18 mouse cellular contexts compared by ENCODE assay signal in the genomic region with DNA sequence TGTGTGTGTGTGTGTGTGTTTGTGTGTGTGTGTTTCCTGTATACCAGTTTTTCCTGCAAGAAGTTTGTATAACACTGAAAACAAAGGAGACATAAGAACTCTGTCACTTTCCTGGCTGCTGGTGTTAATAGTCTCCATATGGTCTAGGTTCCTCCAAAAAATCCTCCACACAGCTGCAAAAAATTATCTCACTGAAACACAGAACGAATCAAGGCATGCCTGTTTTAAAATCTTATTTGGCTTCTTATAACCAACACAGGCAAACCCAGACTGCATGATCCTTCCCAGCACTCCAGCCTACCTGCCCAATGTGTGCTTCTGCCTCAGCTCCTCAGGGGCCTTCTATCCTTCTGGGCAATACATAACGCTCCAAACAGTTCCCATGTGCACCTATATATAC. TPM values are rescaled to one million over a fixed set of nuclear protein-coding genes. Genes with fewer than 3 reads are reported as not detected.
DNase-seq lines count a peak whose midpoint lies in the region; ATAC-seq and TF ChIP-seq lines count a peak whose summit lies in the region.
"Had no signal": no experiment of that assay in that cellular context is flagged by ENCODE, and none has a peak within 500 bp of the region (broad histone marks: within the 10 kb centered on the region; RNA-seq: fewer than 3 reads in every experiment).

No protein-coding gene starts in this region.

- no peak for TF ChIP-seq CTCF in kidney, postnatal 0 days (IDR thresholded peaks at IDR 0.05; ENCODE audit: low read depth)
- TF ChIP-seq CTCF in layer of hippocampus, adult 2 months (conservative IDR thresholded peaks at IDR 0.05) = no peak

- ATAC-seq in kidney, postnatal 0 days (replicated peaks; ENCODE audit: low FRiP score, low read depth) = no peak
- peak; percentile 61; the same call in 1 of the 2 replicates for ATAC-seq in embryonic facial prominence, embryonic 15.5 days (ENCODE audit: insufficient number of reproducible peaks, low FRiP score, low TSS enrichment, low read depth)
- ATAC-seq in limb, embryonic 14.5 days (ENCODE audit: low FRiP score, low read depth) = peak; percentile 28; the same call in 1 of the 2 replicates
- ATAC-seq: forebrain, postnatal 0 days; liver, postnatal 0 days had no signal

- 76% methylated on average over 2 of the region's 2 CpGs for WGBS in kidney, postnatal 0 days
- 30% methylated on average over 2 of the region's 2 CpGs for WGBS in embryonic facial prominence, embryonic 10.5 days
- WGBS in embryonic facial prominence, embryonic 15.5 days = 18% methylated on average over 2 of the region's 2 CpGs
- WGBS in limb, embryonic 14.5 days = 27% methylated on average over 2 of the region's 2 CpGs

- TF ChIP-seq POLR2A in limb, embryonic 14.5 days (IDR thresholded peaks at IDR 0.05; ENCODE audit: borderline replicate concordance, extremely low read depth, insufficient read depth, insufficient read length) = no peak

- peaks cover 3% of the 10 kb centered on the region; the same call in 1 of the 2 replicates for H3K36me3 ChIP-seq in kidney, postnatal 0 days (ENCODE audit: insufficient read depth, low read length)
- H3K36me3 ChIP-seq in embryonic facial prominence, embryonic 10.5 days (replicated peaks) = peaks cover 6% of the 10 kb centered on the region
- H3K36me3 ChIP-seq in embryonic facial prominence, embryonic 15.5 days = peaks cover 3% of the 10 kb centered on the region
- peaks cover 14% of the 10 kb centered on the region; the same call in 1 of the 2 replicates for H3K36me3 ChIP-seq in limb, embryonic 14.5 days (ENCODE audit: control insufficient read depth, insufficient read depth, low read length)
- H3K36me3 ChIP-seq: hindbrain, embryonic 13.5 days; midbrain, embryonic 12.5 days had no signal

- H3K9me3 ChIP-seq in kidney, postnatal 0 days (replicated peaks; ENCODE audit: low read length) = no peaks in the 10 kb centered on the region
- H3K9me3 ChIP-seq in embryonic facial prominence, embryonic 10.5 days = no peaks in the 10 kb centered on the region; the same call in 1 of the 2 replicates
- H3K9me3 ChIP-seq in embryonic facial prominence, embryonic 15.5 days (replicated peaks) = no peaks in the 10 kb centered on the region
- H3K9me3 ChIP-seq in limb, embryonic 14.5 days (ENCODE audit: control insufficient read depth, low read length) = no peaks in the 10 kb centered on the region
- H3K9me3 ChIP-seq: hindbrain, embryonic 13.5 days; midbrain, embryonic 12.5 days had no signal

- no peaks in the 10 kb centered on the region for H3K27me3 ChIP-seq in kidney, postnatal 0 days (ENCODE audit: insufficient read depth, low read length)
- H3K27me3 ChIP-seq in embryonic facial prominence, embryonic 10.5 days (replicated peaks; ENCODE audit: low read depth, poor library complexity, severe bottlenecking) = no peaks in the 10 kb centered on the region
- H3K27me3 ChIP-seq in embryonic facial prominence, embryonic 15.5 days = no peaks in the 10 kb centered on the region
- H3K27me3 ChIP-seq in limb, embryonic 14.5 days (ENCODE audit: control insufficient read depth, insufficient read depth, low read length) = no peaks in the 10 kb centered on the region
- H3K27me3 ChIP-seq: CH12.LX; hindbrain, embryonic 13.5 days; midbrain, embryonic 12.5 days had no signal

- H3K4me1 ChIP-seq in kidney, postnatal 0 days (replicated peaks; ENCODE audit: insufficient read depth, low read length) = peaks cover 8% of the 10 kb centered on the region; the same call in 1 of the 2 replicates
- H3K4me1 ChIP-seq in embryonic facial prominence, embryonic 10.5 days = peaks cover 34% of the 10 kb centered on the region
- H3K4me1 ChIP-seq in embryonic facial prominence, embryonic 15.5 days = peaks cover 21% of the 10 kb centered on the region
- H3K4me1 ChIP-seq in limb, embryonic 14.5 days (ENCODE audit: control insufficient read depth, insufficient read depth, low read length) = peaks cover 13% of the 10 kb centered on the region

- peak; percentile 80 for DNase-seq in kidney, postnatal 0 days (ENCODE audit: low spot score)
- no peak for DNase-seq in kidney, postnatal 4 days
- peak; percentile 53 for DNase-seq in embryonic facial prominence, embryonic 10.5 days (ENCODE audit: low spot score)
- DNase-seq in limb, embryonic 14.5 days (ENCODE audit: low spot score) = peak; percentile 77
- DNase-seq in layer of hippocampus, adult 2 months (ENCODE audit: low spot score in 2 of 2) = no peak
- no peak for DNase-seq in layer of hippocampus, adult 8-10 months (ENCODE audit: low spot score in 2 of 2)
- DNase-seq: cerebellum, adult 11-12 months; forebrain, postnatal 0 days; gastrocnemius, postnatal 36 days; kidney, adult 9 months; layer of hippocampus, adult 9-11 months; liver, postnatal 0 days; thymus, adult 2 months had no signal

- no peak overlapping the region for H3K27ac ChIP-seq in kidney, postnatal 0 days
- H3K27ac ChIP-seq in embryonic facial prominence, embryonic 10.5 days (replicated peaks) = peak overlapping the region; percentile 80
- H3K27ac ChIP-seq in embryonic facial prominence, embryonic 15.5 days (replicated peaks) = peak overlapping the region; percentile 88
- peak overlapping the region; percentile 84 for H3K27ac ChIP-seq in limb, embryonic 14.5 days (replicated peaks; ENCODE audit: low read depth, low read length)
- H3K27ac ChIP-seq in layer of hippocampus, adult 2 months = no peak overlapping the region
- H3K27ac ChIP-seq: hindbrain, embryonic 13.5 days; midbrain, embryonic 12.5 days had no signal

- no peak overlapping the region for H3K9ac ChIP-seq in kidney, postnatal 0 days (ENCODE audit: low read depth, low read length)
- no peak overlapping the region for H3K9ac ChIP-seq in embryonic facial prominence, embryonic 15.5 days
- no peak overlapping the region for H3K9ac ChIP-seq in limb, embryonic 14.5 days (ENCODE audit: low read depth, low read length, severe bottlenecking)
- H3K9ac ChIP-seq: forebrain, postnatal 0 days; hindbrain, embryonic 13.5 days; liver, postnatal 0 days; midbrain, embryonic 12.5 days had no signal

- no peak overlapping the region for H3K4me3 ChIP-seq in kidney, postnatal 0 days (replicated peaks; ENCODE audit: low read depth, low read length)
- no peak overlapping the region for H3K4me3 ChIP-seq in embryonic facial prominence, embryonic 10.5 days
- no peak overlapping the region for H3K4me3 ChIP-seq in embryonic facial prominence, embryonic 15.5 days (replicated peaks)
- no peak overlapping the region for H3K4me3 ChIP-seq in limb, embryonic 14.5 days (replicated peaks; ENCODE audit: low read length)
- no peak overlapping the region for H3K4me3 ChIP-seq in layer of hippocampus, adult 2 months
- H3K4me3 ChIP-seq: hindbrain, embryonic 13.5 days; midbrain, embryonic 12.5 days had no signal

- H3K4me2 ChIP-seq in kidney, postnatal 0 days (ENCODE audit: low read length) = no peak overlapping the region
- H3K4me2 ChIP-seq in embryonic facial prominence, embryonic 15.5 days (replicated peaks) = no peak overlapping the region
- H3K4me2 ChIP-seq in limb, embryonic 14.5 days (replicated peaks; ENCODE audit: low read depth, low read length, severe bottlenecking) = no peak overlapping the region
- H3K4me2 ChIP-seq: hindbrain, embryonic 13.5 days; midbrain, embryonic 12.5 days had no signal

RNA-seq across cellular contexts. Expression of gene Dync2li1, which starts 3.4 kb away (rescaled TPM):
- polyA plus RNA-seq in kidney, postnatal 0 days (2015; fragmentation: Nextera tagmentation; extraction: Ambion mirVana) = 59.9 and 61.2 TPM in 2 replicates
- polyA plus RNA-seq in embryonic facial prominence, embryonic 10.5 days (2016; fragmentation: Nextera tagmentation; extraction: Ambion mirVana) = 29.4 and 34.6 TPM in 2 replicates
- 35.3 and 39.7 TPM in 2 replicates for polyA plus RNA-seq in embryonic facial prominence, embryonic 15.5 days (2015; fragmentation: Nextera tagmentation; extraction: Ambion mirVana)
- polyA plus RNA-seq in limb, embryonic 14.5 days (2012; rRNA removed) = 17.2 and 21.0 TPM in 2 replicates
- polyA plus RNA-seq in limb, embryonic 14.5 days (2014; fragmentation: Nextera tagmentation; extraction: Ambion mirVana) = 29.9 and 33.0 TPM in 2 replicates
- total RNA-seq in layer of hippocampus, adult 2 months (2021) = 10 to 100 TPM; 20.5 to 22.5 TPM
- 10 to 100 TPM; 21.0 to 27.2 (median 23.5) TPM for total RNA-seq in layer of hippocampus, adult 8-10 months (2022)

RNA-seq across cellular contexts. Expression of gene Abcg8, which starts 53.2 kb away (rescaled TPM):
- polyA plus RNA-seq in kidney, postnatal 0 days (2015; fragmentation: Nextera tagmentation; extraction: Ambion mirVana) = 0.36 and 0.38 TPM in 2 replicates
- 0.10 and 0.15 TPM in 2 replicates for polyA plus RNA-seq in embryonic facial prominence, embryonic 10.5 days (2016; fragmentation: Nextera tagmentation; extraction: Ambion mirVana)
- polyA plus RNA-seq in embryonic facial prominence, embryonic 15.5 days (2015; fragmentation: Nextera tagmentation; extraction: Ambion mirVana) = 0.13 and 0.16 TPM in 2 replicates
- polyA plus RNA-seq in limb, embryonic 14.5 days (2012; rRNA removed) = 0.16 and 0.27 TPM in 2 replicates
- 0.18 TPM in 1 of 2 replicates, not detected in the other for polyA plus RNA-seq in limb, embryonic 14.5 days (2014; fragmentation: Nextera tagmentation; extraction: Ambion mirVana)
- not detected for total RNA-seq in layer of hippocampus, adult 2 months (2021)
- not detected for total RNA-seq in layer of hippocampus, adult 8-10 months (2022)
- total RNA-seq: gastrocnemius, postnatal 36 days; left cerebral cortex, postnatal 36 days had no signal

RNA-seq across cellular contexts. Expression of gene Abcg5, which starts 59.9 kb away (rescaled TPM):
- 4.1 and 4.8 TPM in 2 replicates for polyA plus RNA-seq in kidney, postnatal 0 days (2015; fragmentation: Nextera tagmentation; extraction: Ambion mirVana)
- polyA plus RNA-seq in embryonic facial prominence, embryonic 10.5 days (2016; fragmentation: Nextera tagmentation; extraction: Ambion mirVana) = 1.3 and 1.6 TPM in 2 replicates
- polyA plus RNA-seq in embryonic facial prominence, embryonic 15.5 days (2015; fragmentation: Nextera tagmentation; extraction: Ambion mirVana) = 2.2 and 2.8 TPM in 2 replicates
- 1.7 and 2.6 TPM in 2 replicates for polyA plus RNA-seq in limb, embryonic 14.5 days (2012; rRNA removed)
- polyA plus RNA-seq in limb, embryonic 14.5 days (2014; fragmentation: Nextera tagmentation; extraction: Ambion mirVana) = 1.3 and 2.3 TPM in 2 replicates
- not detected for total RNA-seq in layer of hippocampus, adult 2 months (2021)
- total RNA-seq in layer of hippocampus, adult 8-10 months (2022) = not detected
- total RNA-seq: CH12.LX; gastrocnemius, postnatal 36 days had no signal

Comparison
In these comparisons a context has a peak if more than half of its experiments do, and no peak if none do; other contexts are left out.
1. DNase-seq: peak in kidney, postnatal 0 days (single experiment), embryonic facial prominence, embryonic 10.5 days (single experiment) and limb, embryonic 14.5 days (single experiment); none in kidney, postnatal 4 days (0 of 2), layer of hippocampus, adult 2 months (0 of 2) and layer of hippocampus, adult 8-10 months (0 of 2).
2. H3K27ac ChIP-seq: peak in embryonic facial prominence, embryonic 10.5 days (single experiment), embryonic facial prominence, embryonic 15.5 days (single experiment) and limb, embryonic 14.5 days (single experiment); none in kidney, postnatal 0 days (single experiment) and layer of hippocampus, adult 2 months (single experiment).